Mouse (Mus musculus) forebrain, embryonic 13.5 days (tissue): ENCODE measurements around the gene Olfml2b. TPM values are rescaled to one million over a fixed set of nuclear protein-coding genes. Genes with fewer than 3 reads are reported as not detected.

Experiments
- ATAC-seq: fragments of 200-750 bp; cut with Nextera tagmentation; 2 replicates; pipeline ENCODE4 v1.8.0; 2017
- H3K27ac ChIP-seq: fragments of 300-500 bp; sonication (generic); 2 replicates; pipeline ENCODE4 v1.5.1; 2015; ENCODE audit warnings: inconsistent platforms, mild to moderate bottlenecking, moderate library complexity
- H3K27me3 ChIP-seq: fragments of 300-500 bp; sonication (generic); 2 replicates; pipeline ENCODE4 v1.6.1; 2015; ENCODE audit warnings: mild to moderate bottlenecking, inconsistent platforms
- H3K36me3 ChIP-seq: fragments of 300-500 bp; sonication (generic); 2 replicates; pipeline ENCODE4 v1.6.1; 2015; ENCODE audit warnings: mild to moderate bottlenecking, inconsistent platforms; ENCODE audit not compliant: poor library complexity, severe bottlenecking
- H3K4me1 ChIP-seq: fragments of 300-500 bp; sonication (generic); 2 replicates; pipeline ENCODE4 v1.6.1; 2015; ENCODE audit warnings: inconsistent platforms
- H3K4me2 ChIP-seq: fragments of 300-500 bp; sonication (generic); 2 replicates; pipeline ENCODE4 v1.6.1; 2015; ENCODE audit warnings: inconsistent platforms, mild to moderate bottlenecking, moderate library complexity
- H3K4me3 ChIP-seq: fragments of 300-500 bp; sonication (generic); 2 replicates; pipeline ENCODE4 v1.5.1; 2015; ENCODE audit warnings: mild to moderate bottlenecking, inconsistent platforms
- H3K9ac ChIP-seq: fragments of 300-500 bp; sonication (generic); 2 replicates; pipeline ENCODE4 v1.6.1; 2015; ENCODE audit warnings: mild to moderate bottlenecking, inconsistent platforms
- H3K9me3 ChIP-seq: fragments of 300-500 bp; sonication (generic); replicated peaks from 2 replicates; pipeline ENCODE4 v1.6.1; 2016; ENCODE audit warnings: inconsistent platforms
- WGBS: fragments of 180-500 bp; shearing (Covaris S2); methylation state at CpG from one replicate; pipeline ENCODE4 v1.1.7; 2015; 5-methylcytosine and 5-hydroxymethylcytosine counted together
- polyA plus RNA-seq: library from polyadenylated mRNA; unstranded; fragments of >200 nt; fragmentation: Nextera tagmentation; extraction: Ambion mirVana; gene quantifications from 2 replicates; pipeline ENCODE4 v1.2.1, GENCODE M21; 2015

The Olfml2b gene
- polyA plus RNA-seq, 1 experiment from 2014 or later: 7.3 TPM

DNA sequence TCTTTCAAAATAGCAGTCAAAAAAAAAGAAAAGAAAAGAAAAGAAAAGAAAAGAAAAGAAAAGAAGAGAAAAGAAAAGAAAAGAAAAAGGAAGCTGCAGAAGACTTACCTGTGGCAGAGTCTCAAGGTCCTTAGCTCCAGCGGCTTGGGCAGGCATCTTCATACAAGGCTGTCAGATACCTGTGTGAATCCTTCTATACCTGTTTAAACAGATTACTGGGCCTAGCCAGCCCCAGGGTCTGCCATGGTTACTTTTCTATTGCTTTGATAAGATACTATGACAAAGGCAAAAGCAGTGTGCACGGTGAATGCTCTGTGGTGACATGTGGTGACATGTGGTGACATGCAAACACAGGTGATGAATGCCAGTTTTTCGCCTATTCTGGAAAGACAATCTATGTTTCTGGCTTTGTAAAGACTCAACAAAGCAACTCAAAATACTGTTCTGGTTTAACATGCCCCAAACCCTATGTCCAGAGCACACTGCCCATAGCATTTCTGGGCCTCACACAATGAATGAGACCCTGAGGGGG, 56.2 kb downstream of the Olfml2b start:
- H3K27me3 ChIP-seq: no peaks in the 10 kb centered on the region
- H3K4me1 ChIP-seq: peaks cover 7% of the 10 kb centered on the region; the same call in 1 of the 2 replicates
- ATAC-seq: no peak
- no peak overlapping the region for H3K4me3 ChIP-seq
- 81% methylated on average over 3 of the region's 3 CpGs for WGBS
- H3K4me2 ChIP-seq: no peak overlapping the region
- no peak overlapping the region for H3K27ac ChIP-seq
- H3K9me3 ChIP-seq: no peaks in the 10 kb centered on the region
- H3K9ac ChIP-seq: no peak overlapping the region
- H3K36me3 ChIP-seq: no peaks in the 10 kb centered on the region

DNA sequence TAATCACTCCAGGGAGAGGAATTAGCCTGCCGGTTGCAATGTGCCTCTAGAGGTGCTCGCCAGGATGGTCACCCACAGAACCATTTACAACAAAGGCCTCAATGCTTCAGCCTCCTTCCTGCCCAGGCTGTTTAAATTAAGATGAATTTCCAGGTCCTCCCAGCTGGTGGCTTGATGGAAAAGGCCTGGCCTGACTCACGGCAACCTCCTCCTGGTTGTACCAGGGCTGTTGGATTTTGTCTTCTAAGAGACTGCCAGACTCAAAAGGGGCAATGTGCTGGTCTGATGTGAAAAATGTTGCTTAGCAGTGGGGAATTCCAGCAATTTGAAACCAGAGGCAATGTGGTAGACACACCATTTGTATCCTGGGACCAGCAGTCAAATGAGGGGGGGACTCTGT, 56.8 kb downstream of the Olfml2b start:
- Histone ChIP-seq H3K36me3 (no peaks in the 10 kb centered on the region), H3K4me1 (peaks cover 7% of the 10 kb centered on the region; the same call in 1 of the 2 replicates), H3K9ac (no peak overlapping the region), H3K27ac (no peak overlapping the region), H3K4me2 (no peak overlapping the region), H3K4me3 (no peak overlapping the region), H3K27me3 (no peaks in the 10 kb centered on the region), H3K9me3 (no peaks in the 10 kb centered on the region)
- no peak for ATAC-seq
- WGBS: 65% methylated on average over 3 of the region's 3 CpGs

DNA sequence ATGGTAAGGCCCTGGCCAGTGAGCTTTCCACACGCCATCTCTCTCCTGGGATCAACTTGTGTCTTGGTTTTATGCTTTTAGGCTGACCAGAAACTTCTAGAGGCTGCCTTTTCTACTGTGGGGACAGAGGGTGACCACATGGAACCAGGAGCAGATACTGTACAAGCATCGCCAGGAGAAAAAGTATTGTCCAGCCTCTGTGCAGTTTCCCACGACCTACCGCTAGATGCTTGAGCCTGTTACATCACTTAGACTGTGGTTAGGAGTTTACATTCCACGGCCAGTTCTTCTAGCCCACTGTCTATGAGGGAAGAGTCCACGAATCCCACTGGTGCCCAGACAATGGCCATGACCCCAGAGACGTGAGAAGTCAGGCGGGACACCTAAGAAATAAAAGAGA, 57.2 kb downstream of the Olfml2b start:
- no peak overlapping the region for H3K27ac ChIP-seq
- no peaks in the 10 kb centered on the region for H3K9me3 ChIP-seq
- no peak overlapping the region for H3K9ac ChIP-seq
- no peaks in the 10 kb centered on the region for H3K27me3 ChIP-seq
- no peak overlapping the region for H3K4me3 ChIP-seq
- no peaks in the 10 kb centered on the region for H3K36me3 ChIP-seq
- ATAC-seq: no peak
- WGBS: 88% methylated on average over 8 of the region's 8 CpGs
- no peak overlapping the region for H3K4me2 ChIP-seq
- H3K4me1 ChIP-seq: peaks cover 7% of the 10 kb centered on the region; the same call in 1 of the 2 replicates

DNA sequence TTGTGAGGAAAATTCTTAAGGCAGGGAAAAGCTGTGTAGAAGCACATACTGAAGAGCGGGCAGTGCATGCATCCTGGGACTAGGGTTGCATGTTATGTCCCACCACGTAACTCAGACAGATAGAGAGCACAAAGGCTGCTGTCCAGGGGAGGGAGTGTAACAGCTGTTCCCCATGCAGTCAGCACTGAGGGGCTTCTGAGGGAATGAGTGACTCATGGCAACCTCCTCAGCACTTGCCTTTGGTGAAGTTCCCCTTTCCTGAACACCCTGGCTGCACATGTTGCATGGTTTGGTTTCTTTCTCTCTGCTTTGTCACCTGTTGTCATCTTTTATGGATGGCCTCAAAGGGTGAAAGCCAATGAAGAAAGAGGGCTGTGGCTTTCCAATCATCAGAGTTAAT, 57.9 kb downstream of the Olfml2b start:
- ATAC-seq: no peak
- no peaks in the 10 kb centered on the region for H3K9me3 ChIP-seq
- H3K4me3 ChIP-seq: no peak overlapping the region
- no peak overlapping the region for H3K27ac ChIP-seq
- no peak overlapping the region for H3K4me2 ChIP-seq
- H3K27me3 ChIP-seq: no peaks in the 10 kb centered on the region
- no peak overlapping the region for H3K9ac ChIP-seq
- H3K36me3 ChIP-seq: no peaks in the 10 kb centered on the region
- WGBS: 81% methylated on average over 2 of the region's 2 CpGs
- H3K4me1 ChIP-seq: peaks cover 7% of the 10 kb centered on the region; the same call in 1 of the 2 replicates

DNA sequence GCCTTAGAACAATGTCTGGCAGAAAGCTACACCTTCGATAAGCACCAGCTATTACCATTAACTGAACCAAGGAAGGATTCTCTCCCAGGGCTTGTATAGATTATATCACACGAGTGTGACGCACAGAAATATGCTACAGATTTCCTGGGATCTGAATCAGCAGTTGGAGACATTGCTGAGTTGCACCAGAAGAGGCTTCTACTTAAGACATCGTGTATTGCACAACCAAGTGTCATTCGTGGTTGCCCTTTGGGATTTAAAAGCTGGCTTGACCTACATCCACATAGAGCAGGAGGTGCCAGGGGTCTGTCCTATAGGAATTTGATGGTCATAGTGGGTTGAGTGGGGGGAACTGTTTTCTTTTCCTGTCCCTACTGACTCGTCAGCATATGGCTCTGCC, 58.6 kb downstream of the Olfml2b start:
- 91% methylated on average over 6 of the region's 6 CpGs for WGBS
- Histone ChIP-seq H3K4me1 (peaks cover 7% of the 10 kb centered on the region; the same call in 1 of the 2 replicates), H3K27ac (no peak overlapping the region), H3K36me3 (no peaks in the 10 kb centered on the region), H3K9me3 (no peaks in the 10 kb centered on the region), H3K9ac (no peak overlapping the region), H3K4me3 (no peak overlapping the region), H3K27me3 (no peaks in the 10 kb centered on the region), H3K4me2 (no peak overlapping the region)
- no peak for ATAC-seq

DNA sequence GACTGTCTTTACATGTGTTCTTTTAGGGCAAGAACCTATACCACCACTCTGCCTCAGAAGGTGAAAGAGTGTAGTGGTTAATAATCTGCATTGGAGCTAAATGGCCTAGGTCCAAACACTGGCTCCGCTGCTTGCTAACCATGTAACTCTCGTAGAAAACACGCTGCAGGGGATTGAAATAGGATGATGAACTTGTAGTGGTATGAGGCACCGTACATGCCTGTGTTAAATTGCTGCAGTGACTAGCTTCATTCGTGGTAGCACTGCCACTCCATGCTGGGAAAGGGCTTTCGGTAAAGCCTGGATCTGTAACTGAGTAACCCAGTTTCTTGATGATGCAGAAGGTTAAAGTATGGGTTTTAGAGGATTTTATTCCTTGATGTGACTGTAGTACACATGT, 59.8 kb downstream of the Olfml2b start:
- H3K27ac ChIP-seq: no peak overlapping the region
- no peak overlapping the region for H3K4me3 ChIP-seq
- H3K4me1 ChIP-seq: peaks cover 7% of the 10 kb centered on the region; the same call in 1 of the 2 replicates
- no peak overlapping the region for H3K4me2 ChIP-seq
- H3K36me3 ChIP-seq: no peaks in the 10 kb centered on the region
- ATAC-seq: no peak
- H3K27me3 ChIP-seq: no peaks in the 10 kb centered on the region
- 92% methylated on average over 6 of the region's 6 CpGs for WGBS
- no peaks in the 10 kb centered on the region for H3K9me3 ChIP-seq
- no peak overlapping the region for H3K9ac ChIP-seq

DNA sequence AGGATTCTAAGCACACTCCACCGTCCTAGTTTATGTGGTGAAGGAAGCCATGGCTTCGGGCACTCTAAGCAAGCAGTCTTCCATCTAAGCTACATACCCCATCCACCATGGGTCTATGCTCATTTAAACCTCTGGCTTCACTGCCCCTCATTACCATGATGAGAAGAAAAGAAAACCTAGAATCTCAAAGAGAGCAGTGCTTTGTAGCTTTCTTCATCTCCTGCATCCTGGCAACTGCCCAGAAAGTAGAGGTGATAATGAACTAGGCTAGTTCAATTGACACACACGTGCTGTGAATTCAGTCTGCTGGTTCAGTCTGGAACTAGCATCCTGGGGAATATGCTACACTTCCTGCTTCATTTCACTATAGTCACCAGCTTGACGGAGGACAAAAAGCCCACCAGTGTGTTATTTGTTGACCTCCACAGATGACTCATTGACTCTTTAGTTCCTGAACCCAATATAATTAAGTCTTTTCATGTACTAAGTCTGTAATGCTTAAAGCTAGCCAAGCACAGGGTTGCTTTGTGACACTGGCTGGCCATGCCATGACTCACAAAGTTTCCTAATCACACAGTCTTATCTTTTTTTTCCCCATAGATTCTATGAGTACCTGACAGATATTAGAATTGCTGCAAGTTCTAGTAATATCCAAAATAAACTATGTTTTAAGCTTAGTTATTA, 60.7 kb downstream of the Olfml2b start:
- Histone ChIP-seq H3K9me3 (no peaks in the 10 kb centered on the region), H3K4me1 (peaks cover 7% of the 10 kb centered on the region; the same call in 1 of the 2 replicates), H3K36me3 (0 out of 2 replicates have a peak, but pooled peaks cover 3% of the 10 kb centered on the region), H3K9ac (no peak overlapping the region), H3K27ac (no peak overlapping the region), H3K27me3 (no peaks in the 10 kb centered on the region), H3K4me3 (no peak overlapping the region), H3K4me2 (no peak overlapping the region)
- 42% methylated on average over 4 of the region's 4 CpGs for WGBS
- ATAC-seq: peak; percentile 70

DNA sequence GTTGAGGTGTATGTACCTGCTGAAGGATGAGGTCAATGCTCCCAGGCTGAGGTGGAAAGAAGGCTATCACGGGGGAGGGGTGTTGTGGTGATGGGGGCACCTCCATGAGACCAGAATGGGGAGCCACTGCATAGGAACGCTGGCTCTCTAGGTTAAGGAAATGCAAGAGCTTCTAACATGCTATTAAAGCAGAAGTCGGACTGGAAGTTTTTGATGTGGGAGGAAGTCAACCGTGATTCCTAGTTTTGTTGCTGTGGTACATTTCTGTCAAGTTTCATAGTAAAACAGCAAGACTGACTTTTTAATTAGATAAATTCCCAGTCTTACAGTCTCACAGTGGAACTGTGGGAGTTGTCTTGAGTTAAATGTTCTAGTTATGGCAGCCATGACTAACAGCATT, 61.7 kb downstream of the Olfml2b start:
- Histone ChIP-seq H3K9ac (no peak overlapping the region), H3K4me3 (no peak overlapping the region), H3K9me3 (no peaks in the 10 kb centered on the region), H3K27ac (no peak overlapping the region), H3K27me3 (no peaks in the 10 kb centered on the region), H3K36me3 (0 out of 2 replicates have a peak, but pooled peaks cover 3% of the 10 kb centered on the region), H3K4me2 (no peak overlapping the region), H3K4me1 (peaks cover 7% of the 10 kb centered on the region; the same call in 1 of the 2 replicates)
- WGBS: 89% methylated on average over 4 of the region's 4 CpGs
- no peak for ATAC-seq

- no peak overlapping the region for H3K4me3 ChIP-seq
- 0 out of 2 replicates have a peak, but pooled peaks cover 3% of the 10 kb centered on the region for H3K36me3 ChIP-seq
- H3K9ac ChIP-seq: no peak overlapping the region
- 86% methylated on average over 3 of the region's 3 CpGs for WGBS
- H3K27me3 ChIP-seq: no peaks in the 10 kb centered on the region
- H3K9me3 ChIP-seq: no peaks in the 10 kb centered on the region
- ATAC-seq: no peak
- peaks cover 7% of the 10 kb centered on the region; the same call in 1 of the 2 replicates for H3K4me1 ChIP-seq
- no peak overlapping the region for H3K4me2 ChIP-seq
- no peak overlapping the region for H3K27ac ChIP-seq
Measured at GRCm38 (mm10) chr1:170709034-170709433, 64.7 kb downstream of the Olfml2b start.

GRCm38 (mm10) chr1:170709481-170709880, 65.1 kb downstream of the Olfml2b start:
- no peak overlapping the region for H3K27ac ChIP-seq
- no peaks in the 10 kb centered on the region for H3K27me3 ChIP-seq
- H3K4me1 ChIP-seq: peaks cover 7% of the 10 kb centered on the region; the same call in 1 of the 2 replicates
- no peak overlapping the region for H3K9ac ChIP-seq
- 0 out of 2 replicates have a peak, but pooled peaks cover 3% of the 10 kb centered on the region for H3K36me3 ChIP-seq
- no peaks in the 10 kb centered on the region for H3K9me3 ChIP-seq
- no peak overlapping the region for H3K4me2 ChIP-seq
- ATAC-seq: no peak
- WGBS: 97% methylated on average over 8 of the region's 8 CpGs
- H3K4me3 ChIP-seq: no peak overlapping the region

GRCm38 (mm10) chr1:170709969-170710368, 65.6 kb downstream of the Olfml2b start:
- H3K4me1 ChIP-seq: peaks cover 3% of the 10 kb centered on the region; the same call in 1 of the 2 replicates
- H3K4me3 ChIP-seq: no peak overlapping the region
- no peaks in the 10 kb centered on the region for H3K9me3 ChIP-seq
- no peak overlapping the region for H3K4me2 ChIP-seq
- H3K27me3 ChIP-seq: no peaks in the 10 kb centered on the region
- WGBS: 99% methylated on average over 3 of the region's 3 CpGs
- ATAC-seq: no peak
- 0 out of 2 replicates have a peak, but pooled peaks cover 3% of the 10 kb centered on the region for H3K36me3 ChIP-seq
- H3K27ac ChIP-seq: no peak overlapping the region
- no peak overlapping the region for H3K9ac ChIP-seq

- H3K9me3 ChIP-seq: no peaks in the 10 kb centered on the region
- H3K4me3 ChIP-seq: no peak overlapping the region
- no peak overlapping the region for H3K27ac ChIP-seq
- H3K4me2 ChIP-seq: no peak overlapping the region
- 0 out of 2 replicates have a peak, but pooled peaks cover 3% of the 10 kb centered on the region for H3K36me3 ChIP-seq
- H3K9ac ChIP-seq: no peak overlapping the region
- 87% methylated on average over 7 of the region's 7 CpGs for WGBS
- no peaks in the 10 kb centered on the region for H3K27me3 ChIP-seq
- H3K4me1 ChIP-seq: no peaks in the 10 kb centered on the region
- ATAC-seq: no peak
Measured at GRCm38 (mm10) chr1:170711731-170712130, 67.4 kb downstream of the Olfml2b start.
